In genomic region chr2:93880981-93881380, GRCm38 (mm10) we compare ENCODE assay signal across 21 mouse cellular contexts. TPM values are rescaled to one million over a fixed set of nuclear protein-coding genes. Genes with fewer than 3 reads are reported as not detected.
"Had no signal": no experiment of that assay in that cellular context is flagged by ENCODE, and none has a peak within 500 bp of the region (broad histone marks: within the 10 kb centered on the region; RNA-seq: fewer than 3 reads in every experiment).

No protein-coding gene starts in this region.

- H3K4me1 ChIP-seq: midbrain, embryonic 15.5 days; neural tube, embryonic 13.5 days had no signal

- H3K9ac ChIP-seq: limb, embryonic 13.5 days; liver, embryonic 14.5 days; lung, embryonic 15.5 days; midbrain, embryonic 15.5 days; neural tube, embryonic 13.5 days had no signal

- DNase-seq: kidney, adult 11 months; kidney, adult 9 months; kidney, postnatal 36 days; layer of hippocampus, adult 9-11 months; layer of hippocampus, postnatal 36 days; lung, postnatal 14 days; right cerebral cortex, postnatal 25 days; thymus, postnatal 36 days had no signal

- H3K36me3 ChIP-seq: limb, embryonic 13.5 days; lung, embryonic 15.5 days; midbrain, embryonic 15.5 days; neural tube, embryonic 13.5 days had no signal

- ATAC-seq: midbrain, embryonic 15.5 days had no signal

- H3K27ac ChIP-seq: kidney, postnatal 0 days; limb, embryonic 13.5 days; liver, embryonic 14.5 days; lung, embryonic 15.5 days; macrophage; midbrain, embryonic 15.5 days; neural tube, embryonic 13.5 days had no signal

- H3K4me2 ChIP-seq: limb, embryonic 13.5 days; lung, embryonic 15.5 days; midbrain, embryonic 11.5 days; midbrain, embryonic 15.5 days; neural tube, embryonic 13.5 days had no signal

- H3K4me3 ChIP-seq: limb, embryonic 13.5 days; lung, embryonic 15.5 days; megakaryocyte, embryonic 14.5 days; midbrain, embryonic 15.5 days; neural tube, embryonic 13.5 days had no signal

- H3K9me3 ChIP-seq: limb, embryonic 13.5 days; lung, embryonic 15.5 days; megakaryocyte, embryonic 14.5 days; midbrain, embryonic 15.5 days; neural tube, embryonic 13.5 days had no signal

- H3K27me3 ChIP-seq: limb, embryonic 13.5 days; lung, embryonic 15.5 days; midbrain, embryonic 15.5 days; neural tube, embryonic 13.5 days had no signal

RNA-seq across cellular contexts. Expression of gene Accsl, which starts 12.0 kb away (rescaled TPM):
- total RNA-seq: layer of hippocampus, adult 18-20 months; left cerebral cortex, postnatal 25 days; monocyte, adult 5-6 weeks had no signal
- polyA plus RNA-seq: kidney, postnatal 0 days; limb, embryonic 13.5 days; macrophage; small intestine, adult 2 months had no signal
